Mouse (Mus musculus): ENCODE measurements at regions not wholly inside any gene's neighbourhood (a gene's known extent, or its start where the extent isn't known, plus 50 kb on each side); places are given as distances from the start of the nearest gene placed in this dataset.

- DNase-seq: no peak
Observed at GRCm38 (mm10) chr8:116115811-116116372, 388.9 kb upstream of the Dynlrb2 start.

GRCm38 (mm10) chr8:116114978-116115377 is 389.8 kb upstream of the Dynlrb2 start:
- DNase-seq: no peak

DNA sequence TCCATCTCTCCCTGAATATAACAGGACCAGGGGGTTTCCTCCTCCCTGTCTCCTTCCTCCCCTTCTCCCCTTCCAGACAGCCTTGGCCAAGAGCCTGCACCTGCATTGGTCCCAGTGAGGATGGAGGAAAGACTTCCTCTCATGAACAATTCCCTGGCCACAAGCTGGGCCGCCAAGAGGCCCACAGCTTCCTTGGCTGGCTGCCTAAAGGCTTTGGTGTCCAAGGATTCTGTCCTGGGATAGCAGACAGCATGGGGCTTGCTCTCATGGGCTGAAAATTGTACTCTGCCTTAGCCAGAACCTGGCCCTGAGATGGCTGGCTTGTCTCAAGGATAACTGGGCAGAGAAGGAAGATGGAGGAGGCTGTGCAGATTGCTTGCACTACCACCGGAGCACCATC is 390.3 kb upstream of the Dynlrb2 start:
- no peak for DNase-seq

DNA sequence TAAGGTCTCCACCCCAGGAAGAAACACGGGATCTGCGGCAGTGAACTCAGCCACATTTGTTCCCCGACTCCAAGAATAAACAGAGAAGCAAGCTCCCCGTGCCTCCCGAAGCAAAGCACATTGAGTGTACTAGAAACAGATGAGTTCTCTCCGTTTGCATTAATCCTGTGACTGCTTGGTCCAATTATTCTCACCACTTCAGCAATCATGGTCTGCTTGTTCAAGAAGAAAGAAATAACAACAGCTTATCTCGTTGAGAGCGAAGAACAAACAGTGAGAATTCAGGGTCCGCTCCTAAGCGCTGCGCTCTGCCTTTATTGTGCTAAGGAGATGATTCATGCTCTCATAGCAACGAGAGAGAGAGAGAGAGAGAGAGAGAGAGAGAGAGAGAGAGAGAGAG is 393.6 kb upstream of the Dynlrb2 start:
- DNase-seq: no peak

GRCm38 (mm10) chr8:116096666-116097065 is 389.1 kb upstream of the Maf start:
- no peak for DNase-seq

GRCm38 (mm10) chr8:116083156-116083555 is 375.6 kb upstream of the Maf start:
- DNase-seq: no peak

DNA sequence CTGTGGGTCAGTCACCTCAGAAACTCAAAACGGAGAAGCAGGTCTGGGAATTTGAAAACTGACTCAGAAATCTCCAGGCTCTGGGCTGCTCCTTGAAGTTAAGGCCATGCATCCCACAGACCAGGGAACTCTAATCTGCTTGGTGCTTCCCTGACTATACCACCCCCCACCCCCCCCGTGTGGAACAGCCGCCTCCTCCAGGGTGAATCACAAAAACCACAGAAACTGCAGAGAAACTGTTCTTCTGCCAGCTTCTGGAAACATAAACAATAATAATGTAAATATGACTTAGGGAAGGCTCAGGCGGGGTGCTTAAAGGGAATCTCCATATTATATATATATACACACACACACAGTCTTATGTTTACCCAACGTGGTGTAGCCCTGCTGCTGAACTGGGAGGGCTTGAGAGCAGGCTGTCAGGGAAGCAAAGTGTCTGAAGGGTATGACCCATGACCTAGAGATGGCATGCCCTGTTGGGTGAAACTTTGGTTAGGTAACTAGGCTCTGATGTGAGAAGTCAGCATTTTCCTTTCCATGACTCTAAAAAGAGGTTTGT is 371.3 kb upstream of the Maf start:
- no peak for DNase-seq

GRCm38 (mm10) chr8:116071497-116071896 is 363.9 kb upstream of the Maf start:
- DNase-seq: no peak

- DNase-seq: no peak
Observed at GRCm38 (mm10) chr8:116069538-116069937, 361.9 kb upstream of the Maf start.

GRCm38 (mm10) chr8:116067978-116068375 is 360.4 kb upstream of the Maf start:
- DNase-seq: no peak

DNA sequence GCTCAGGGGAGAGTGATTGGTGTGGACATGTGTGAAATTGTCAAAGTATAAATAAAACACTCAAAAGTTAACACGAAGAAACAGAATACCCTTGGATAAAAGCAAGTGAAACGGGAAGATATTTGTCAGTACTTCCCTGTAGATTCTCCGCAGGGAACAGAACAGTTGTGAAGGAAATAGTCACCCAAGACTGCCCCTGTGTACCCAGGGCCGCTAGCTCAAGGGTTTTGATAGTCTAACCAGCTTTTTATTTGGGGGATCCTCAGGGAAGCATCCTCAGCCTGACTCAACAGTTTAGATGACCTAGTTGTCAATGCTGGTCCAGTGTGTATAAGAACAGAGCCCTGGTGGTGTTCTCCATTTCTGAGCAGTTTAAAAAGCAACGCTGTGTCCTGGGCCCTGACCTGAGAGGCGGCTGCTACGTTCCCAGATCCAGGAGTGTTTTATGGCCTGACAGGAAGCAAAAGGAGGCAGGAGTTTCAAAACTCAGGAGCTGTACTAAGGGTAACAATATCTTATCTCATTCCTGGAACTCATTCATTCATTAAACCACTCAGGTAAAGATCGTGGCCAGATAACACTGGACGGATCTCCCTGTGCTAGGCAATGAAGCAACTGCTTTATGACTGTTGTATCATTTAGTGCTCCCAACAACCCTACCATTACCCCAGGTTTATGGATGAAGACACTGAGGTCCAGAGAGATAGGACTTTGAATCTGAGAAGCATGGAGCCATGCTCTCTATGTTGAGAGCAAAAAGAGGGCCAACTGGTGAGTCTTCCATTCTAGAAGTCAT is 359.8 kb upstream of the Maf start:
- no peak for DNase-seq

DNA sequence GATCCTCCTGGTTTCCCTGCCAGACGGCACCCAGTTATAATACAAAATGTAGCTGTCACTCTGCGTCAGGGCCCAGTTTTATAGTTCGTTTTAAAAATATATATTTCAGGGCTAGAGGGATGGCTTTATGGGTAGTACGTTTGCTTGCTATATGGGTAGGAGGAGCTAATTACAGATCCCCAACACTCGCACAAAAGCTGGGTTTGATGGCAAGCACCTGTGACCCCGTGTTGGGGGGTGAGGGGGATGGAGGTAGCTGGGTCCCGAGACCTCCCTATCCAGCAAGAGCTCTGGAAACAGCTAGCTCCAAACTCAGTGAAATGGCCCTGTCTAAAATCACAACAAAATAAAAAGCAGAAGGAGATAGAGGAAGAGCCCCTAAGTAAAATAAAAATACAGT is 358.3 kb upstream of the Maf start:
- DNase-seq: no peak

DNA sequence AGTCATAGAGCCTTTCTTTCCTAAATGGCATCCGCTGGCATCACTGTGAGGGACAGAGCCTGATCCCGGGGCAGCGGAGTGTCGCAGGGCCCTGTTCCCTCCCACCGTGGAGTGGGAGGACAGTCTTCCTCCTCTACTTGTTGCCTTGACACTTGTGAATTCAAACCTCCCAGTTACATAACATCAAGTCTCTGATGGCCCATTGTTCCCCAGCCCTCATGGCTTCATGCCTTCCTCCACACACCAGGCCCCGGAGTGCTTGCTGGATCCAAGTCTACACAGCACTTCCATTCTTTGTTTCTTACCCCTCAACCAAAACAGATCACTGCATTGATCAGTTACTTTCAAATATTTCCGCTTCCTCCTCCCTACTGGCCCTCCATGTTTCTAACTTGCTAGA is 357.7 kb upstream of the Maf start:
- DNase-seq: no peak

DNA sequence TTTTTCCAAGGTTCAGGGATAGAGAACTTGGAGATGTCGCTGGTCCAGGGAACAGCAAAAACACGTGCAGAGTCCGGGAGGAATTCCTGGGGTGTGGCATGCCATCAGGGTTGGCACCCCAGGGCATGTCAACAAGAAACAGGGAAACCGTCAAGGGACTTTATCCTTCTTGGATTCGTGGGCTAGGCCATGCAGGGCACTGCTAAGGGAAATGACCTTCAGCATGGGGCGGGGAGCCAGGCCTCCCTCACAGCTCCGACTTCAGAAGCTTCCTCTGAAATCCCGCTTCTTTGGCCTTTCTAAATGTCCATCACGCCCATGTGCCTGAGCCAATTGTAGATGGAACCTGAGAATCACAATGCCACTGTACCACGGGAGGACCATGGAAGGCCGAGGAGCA is 357.0 kb upstream of the Maf start:
- DNase-seq: no peak

DNA sequence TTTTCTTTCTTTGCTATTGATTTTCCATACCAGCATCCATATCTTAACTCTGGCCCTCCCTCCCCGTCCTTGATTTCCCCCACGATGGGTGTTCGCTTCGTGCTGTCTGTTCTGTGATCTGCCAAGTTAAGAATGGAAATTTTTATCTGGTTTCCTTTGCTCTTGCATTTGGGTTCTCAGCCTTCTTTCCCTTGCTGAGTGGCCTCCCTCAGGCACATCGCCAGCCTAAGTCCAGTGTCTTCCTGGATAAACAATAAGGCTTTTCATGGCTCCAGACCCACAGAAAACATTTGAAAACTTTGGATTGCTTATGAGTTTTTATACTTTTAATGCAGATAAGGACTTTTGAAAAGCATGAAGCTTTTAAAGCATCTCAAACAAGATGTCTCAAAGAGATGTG is 355.9 kb upstream of the Maf start:
- DNase-seq: no peak

GRCm38 (mm10) chr8:116053483-116053882 is 345.9 kb upstream of the Maf start:
- no peak for DNase-seq

- no peak for DNase-seq
Observed at GRCm38 (mm10) chr8:116053043-116053442, 345.4 kb upstream of the Maf start.

DNA sequence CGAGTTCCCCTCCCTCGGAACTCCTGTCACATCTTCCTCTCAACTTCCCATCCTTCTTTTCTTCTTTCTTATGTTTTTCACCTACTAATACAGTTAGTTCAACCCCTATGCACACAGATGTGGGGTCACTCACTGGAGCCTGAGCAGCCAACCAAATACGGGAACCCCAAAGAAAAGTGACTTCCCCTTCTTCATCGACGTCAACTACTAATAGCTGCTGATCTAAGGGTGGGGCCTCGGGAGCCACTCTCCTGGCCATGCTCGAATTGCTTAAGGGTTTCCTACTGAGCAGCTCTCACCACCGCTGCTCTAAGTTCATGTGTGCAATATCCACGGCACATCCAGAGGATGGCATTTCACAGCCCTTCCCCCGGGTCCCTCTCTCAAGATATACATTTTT is 340.9 kb upstream of the Maf start:
- DNase-seq: no peak

GRCm38 (mm10) chr8:116046859-116047258 is 339.3 kb upstream of the Maf start:
- DNase-seq: no peak

- no peak for DNase-seq
Observed at GRCm38 (mm10) chr8:116045526-116045925, 337.9 kb upstream of the Maf start.

GRCm38 (mm10) chr8:116043381-116043780 is 335.8 kb upstream of the Maf start:
- no peak for DNase-seq

DNA sequence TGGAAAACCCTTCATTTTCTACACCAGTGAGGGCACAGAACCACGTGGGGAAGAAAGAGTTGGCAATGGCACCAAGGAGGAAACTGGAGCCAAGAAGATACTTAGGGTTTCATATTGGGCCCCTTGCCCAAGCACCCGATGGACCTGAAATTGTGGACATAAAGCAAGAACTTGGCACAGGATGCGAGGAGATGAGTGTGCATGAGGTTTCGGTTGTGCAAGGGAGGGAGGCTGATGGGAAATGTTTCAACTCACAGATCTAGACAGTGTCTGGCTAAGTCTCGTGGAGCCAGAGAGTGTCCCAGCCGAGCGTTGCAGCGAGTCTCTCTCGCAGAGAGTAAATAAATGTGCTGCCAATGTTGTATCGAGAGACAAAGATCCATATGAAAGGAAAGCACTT is 323.4 kb upstream of the Maf start:
- no peak for DNase-seq

DNA sequence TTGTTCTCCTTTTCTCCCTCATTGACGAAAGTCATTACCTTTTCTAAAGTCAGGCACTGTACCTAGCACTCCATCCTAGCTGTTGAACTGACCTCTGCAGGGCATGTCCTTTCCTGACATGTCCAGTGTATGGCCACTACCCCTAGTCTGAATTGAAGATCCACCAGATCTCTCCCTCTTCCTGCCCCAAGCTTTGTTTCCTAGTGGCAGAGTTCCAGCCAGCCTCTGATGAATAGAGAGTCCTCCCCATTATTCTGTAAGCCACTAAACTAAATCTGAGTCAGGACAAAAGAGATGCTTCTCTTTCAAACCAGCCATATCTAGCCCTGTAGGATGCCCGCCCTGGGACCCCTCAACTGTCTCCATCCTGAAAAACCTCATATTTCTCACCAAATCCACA is 317.7 kb upstream of the Maf start:
- no peak for DNase-seq

DNA sequence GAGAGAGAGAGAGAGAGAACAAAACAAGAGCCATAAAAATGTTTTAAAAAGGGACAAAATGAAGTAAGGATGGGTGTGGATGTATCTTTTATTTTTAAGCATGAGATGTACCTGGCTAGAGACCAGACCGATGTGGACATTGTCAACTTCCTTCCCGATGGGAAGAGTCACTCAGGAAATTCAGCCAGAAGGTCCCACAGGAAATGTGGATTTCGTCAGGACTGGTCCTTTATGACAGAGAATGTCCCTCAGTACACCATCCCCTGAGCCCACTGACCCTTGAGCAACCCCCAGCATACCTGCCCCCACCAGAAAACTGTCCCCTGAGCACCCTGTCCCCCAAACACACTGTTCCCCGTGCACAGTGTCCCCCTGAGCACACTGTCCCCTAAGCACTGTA is 317.2 kb upstream of the Maf start:
- DNase-seq: no peak

- DNase-seq: no peak
Observed at GRCm38 (mm10) chr8:116021691-116022090, 314.1 kb upstream of the Maf start.
